Mouse (Mus musculus): Measurements from ENCODE around the gene Fam20b. TPM values are rescaled to one million over a fixed set of nuclear protein-coding genes. Genes with fewer than 3 reads are reported as not detected.

The Fam20b gene
- polyA plus RNA-seq, 2 experiments = 7.5 to 9.9 TPM

GRCm38 (mm10) chr1:156717751-156718285, 1.1 kb downstream of the Fam20b start:
- H3K9ac ChIP-seq (replicated peaks) = peak overlapping the region; percentile 91
- H3K4me1 ChIP-seq (replicated peaks; ENCODE audit: control insufficient read depth in 2 of 2, insufficient read depth in 2 of 2, low read length in 1 of 2) = peaks cover 17 to 19% of the 10 kb centered on the region in 2 experiments
- 21% methylated on average over 13 of the region's 13 CpGs for WGBS (ENCODE audit: insufficient replicate concordance)
- ATAC-seq (ENCODE audit: insufficient read depth) = no peak
- H3K4me2 ChIP-seq (ENCODE audit: low read depth) = peak overlapping the region; percentile 93
- H3K27me3 ChIP-seq (ENCODE audit: control insufficient read depth, insufficient read depth, low read length) = no peaks in the 10 kb centered on the region
- H3K27ac ChIP-seq = peak overlapping the region; percentile 72
- DNase-seq (ENCODE audit: low read depth in 3 of 3, low spot score in 3 of 3) = no peak
- H3K4me3 ChIP-seq (ENCODE audit: insufficient read depth in 1 of 2, low read depth in 2 of 2, low read length in 2 of 2) = peak overlapping the region; percentile 84 to 95
- H3K36me3 ChIP-seq (replicated peaks; ENCODE audit: control insufficient read depth, insufficient read depth, low read depth) = no peaks in the 10 kb centered on the region; the same call in 1 of the 2 replicates
- no peaks in the 10 kb centered on the region for H3K9me3 ChIP-seq (ENCODE audit: control insufficient read depth, low read length)
- no peak for TF ChIP-seq EP300 (IDR thresholded peaks at IDR 0.05; ENCODE audit: low read depth)
- no peak for TF ChIP-seq CTCF (IDR thresholded peaks at IDR 0.05; ENCODE audit: low read depth)

- H3K4me2 ChIP-seq (ENCODE audit: low read depth) = no peak overlapping the region
- peaks cover 15 to 19% of the 10 kb centered on the region in 2 experiments for H3K4me1 ChIP-seq (replicated peaks; ENCODE audit: control insufficient read depth in 2 of 2, insufficient read depth in 2 of 2, low read length in 1 of 2)
- DNase-seq (ENCODE audit: low read depth in 3 of 3, low spot score in 3 of 3) (no peak), ATAC-seq (ENCODE audit: insufficient read depth) (no peak)
- TF ChIP-seq CTCF (IDR thresholded peaks at IDR 0.05; ENCODE audit: low read depth) (no peak), EP300 (IDR thresholded peaks at IDR 0.05; ENCODE audit: low read depth) (no peak)
- H3K4me3 ChIP-seq (ENCODE audit: insufficient read depth in 1 of 2, low read depth in 2 of 2, low read length in 2 of 2) = no peak overlapping the region
- no peaks in the 10 kb centered on the region for H3K9me3 ChIP-seq (ENCODE audit: control insufficient read depth, low read length)
- no peak overlapping the region for H3K9ac ChIP-seq (replicated peaks)
- H3K27me3 ChIP-seq (ENCODE audit: control insufficient read depth, insufficient read depth, low read length) = no peaks in the 10 kb centered on the region
- no peaks in the 10 kb centered on the region; the same call in 1 of the 2 replicates for H3K36me3 ChIP-seq (replicated peaks; ENCODE audit: control insufficient read depth, insufficient read depth, low read depth)
- H3K27ac ChIP-seq = no peak overlapping the region
- 77% methylated on average over 6 of the region's 6 CpGs for WGBS (ENCODE audit: insufficient replicate concordance)
These were observed 2.2 kb downstream of the Fam20b start for GRCm38 (mm10) chr1:156716681-156717080.

DNA sequence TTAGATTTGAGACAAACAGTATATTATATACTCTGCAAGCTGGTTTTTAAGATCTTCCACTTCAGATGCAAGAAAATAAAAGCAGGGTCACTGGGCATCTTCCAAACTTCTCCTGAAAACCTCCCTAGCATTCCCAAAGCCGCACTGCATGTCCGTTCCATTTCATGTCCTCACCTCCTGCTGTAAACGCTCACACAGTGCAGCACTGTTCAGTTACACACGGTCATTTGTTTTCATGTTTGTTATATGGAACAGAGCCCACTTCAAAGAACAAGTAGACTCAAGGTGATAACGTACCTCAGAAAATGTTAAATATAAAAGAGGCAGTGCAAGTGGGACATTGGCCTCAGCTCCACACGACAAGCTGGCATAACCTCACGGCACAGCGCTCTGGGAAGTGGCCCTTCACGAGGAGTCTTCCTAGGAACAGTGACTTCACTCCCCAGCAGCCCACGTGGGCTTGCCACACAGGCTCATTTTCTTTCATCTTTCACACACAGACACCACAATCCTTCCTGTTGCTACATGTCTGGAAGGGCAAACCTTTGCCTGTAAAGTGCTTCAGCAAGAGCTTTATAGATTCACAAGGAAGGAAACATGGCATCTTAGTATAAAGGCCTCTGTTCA, 8.3 kb downstream of the Fam20b start:
- Histone ChIP-seq H3K9me3 (ENCODE audit: control insufficient read depth, low read length) (no peaks in the 10 kb centered on the region), H3K4me3 (ENCODE audit: insufficient read depth in 1 of 2, low read depth in 2 of 2, low read length in 2 of 2) (no peak overlapping the region), H3K9ac (replicated peaks) (no peak overlapping the region), H3K36me3 (replicated peaks; ENCODE audit: control insufficient read depth, insufficient read depth, low read depth) (peaks cover 2% of the 10 kb centered on the region), H3K27ac (no peak overlapping the region), H3K4me1 (replicated peaks; ENCODE audit: control insufficient read depth in 2 of 2, insufficient read depth in 2 of 2, low read length in 1 of 2) (peaks cover 3% of the 10 kb centered on the region in 2 experiments; a peak in 1 of 4 replicates), H3K27me3 (ENCODE audit: control insufficient read depth, insufficient read depth, low read length) (no peaks in the 10 kb centered on the region), H3K4me2 (ENCODE audit: low read depth) (no peak overlapping the region)
- no peak for TF ChIP-seq EP300 (IDR thresholded peaks at IDR 0.05; ENCODE audit: low read depth)
- TF ChIP-seq CTCF (IDR thresholded peaks at IDR 0.05; ENCODE audit: low read depth) = no peak
- 67% methylated on average over 10 of the region's 10 CpGs for whole genome bisulfite sequencing (ENCODE audit: insufficient replicate concordance)
- no peak for ATAC-seq (ENCODE audit: insufficient read depth)
- no peak for DNase-seq (ENCODE audit: low read depth in 3 of 3, low spot score in 3 of 3)

GRCm38 (mm10) chr1:156708672-156709071, 10.2 kb downstream of the Fam20b start:
- no peak for DNase-seq (ENCODE audit: low read depth in 3 of 3, low spot score in 3 of 3)
- no peak overlapping the region for H3K9ac ChIP-seq (replicated peaks)

GRCm38 (mm10) chr1:156705696-156706285, 13.1 kb downstream of the Fam20b start:
- TF ChIP-seq CTCF (IDR thresholded peaks at IDR 0.05; ENCODE audit: low read depth) = no peak
- no peak for TF ChIP-seq EP300 (IDR thresholded peaks at IDR 0.05; ENCODE audit: low read depth)
- DNase-seq (ENCODE audit: low read depth in 3 of 3, low spot score in 3 of 3) = no peak
- 50% methylated on average over 10 of the region's 10 CpGs for WGBS (ENCODE audit: insufficient replicate concordance)
- Histone ChIP-seq H3K36me3 (replicated peaks; ENCODE audit: control insufficient read depth, insufficient read depth, low read depth) (peaks cover 10% of the 10 kb centered on the region), H3K27me3 (ENCODE audit: control insufficient read depth, insufficient read depth, low read length) (no peaks in the 10 kb centered on the region), H3K9ac (replicated peaks) (no peak overlapping the region), H3K4me3 (ENCODE audit: insufficient read depth in 1 of 2, low read depth in 2 of 2, low read length in 2 of 2) (no peak overlapping the region), H3K9me3 (ENCODE audit: control insufficient read depth, low read length) (no peaks in the 10 kb centered on the region), H3K4me1 (replicated peaks; ENCODE audit: control insufficient read depth in 2 of 2, insufficient read depth in 2 of 2, low read length in 1 of 2) (peaks cover 3 to 4% of the 10 kb centered on the region in 2 experiments; a peak in 1 of 4 replicates), H3K27ac (no peak overlapping the region), H3K4me2 (ENCODE audit: low read depth) (no peak overlapping the region)
- ATAC-seq (ENCODE audit: insufficient read depth) = no peak

More at GRCm38 (mm10) chr1:156708672-156709071, 10.2 kb downstream of the Fam20b start:
- H3K36me3 ChIP-seq (replicated peaks; ENCODE audit: control insufficient read depth, insufficient read depth, low read depth) = peaks cover 9% of the 10 kb centered on the region
- H3K27ac ChIP-seq = no peak overlapping the region
- no peaks in the 10 kb centered on the region for H3K27me3 ChIP-seq (ENCODE audit: control insufficient read depth, insufficient read depth, low read length)
- no peaks in the 10 kb centered on the region for H3K9me3 ChIP-seq (ENCODE audit: control insufficient read depth, low read length)
- H3K4me2 ChIP-seq (ENCODE audit: low read depth) = no peak overlapping the region
- H3K4me3 ChIP-seq (ENCODE audit: insufficient read depth in 1 of 2, low read depth in 2 of 2, low read length in 2 of 2) = no peak overlapping the region
- no peak for ATAC-seq (ENCODE audit: insufficient read depth)
- TF ChIP-seq CTCF (IDR thresholded peaks at IDR 0.05; ENCODE audit: low read depth) (no peak), EP300 (IDR thresholded peaks at IDR 0.05; ENCODE audit: low read depth) (no peak)
- peaks cover 3 to 4% of the 10 kb centered on the region in 2 experiments; a peak in 1 of 4 replicates for H3K4me1 ChIP-seq (replicated peaks; ENCODE audit: control insufficient read depth in 2 of 2, insufficient read depth in 2 of 2, low read length in 1 of 2)
- WGBS (ENCODE audit: insufficient replicate concordance) = 56% methylated on average over 3 of the region's 3 CpGs

Measured in liver, embryonic 14.5 days (tissue).